Mouse (Mus musculus) limb, embryonic 12.5 days (tissue): ENCODE results near the gene Ces2h. TPM values are rescaled to one million over a fixed set of nuclear protein-coding genes. Genes with fewer than 3 reads are reported as not detected.

Experiments used
- polyA plus RNA-seq: library from polyadenylated mRNA; unstranded; fragments of >200 nt; fragmentation: Nextera tagmentation; extraction: Ambion mirVana; gene quantifications from 2 replicates; pipeline ENCODE4 v1.2.1, GENCODE M21; 2016

The Ces2h gene
- polyA plus RNA-seq, 1 experiment from 2014 or later: not detected

Other genes starting within 250 kb of the Ces2h start
- gene Ces2b, start 169.3 kb upstream of the Ces2h start, polyA plus RNA-seq: 0.17 TPM in 1 of 2 replicates, not detected in the other
- gene Ces2c, start 153.8 kb upstream of the Ces2h start, polyA plus RNA-seq: not detected in 2 replicates
- not detected in 2 replicates for gene Ces2e, start 74.6 kb upstream of the Ces2h start, polyA plus RNA-seq
- not detected in 2 replicates for gene Ces2f, start 53.5 kb upstream of the Ces2h start, polyA plus RNA-seq
- gene Ces2g, start 39.1 kb upstream of the Ces2h start, polyA plus RNA-seq: not detected in 2 replicates
- gene Ces3a, start 47.7 kb downstream of the Ces2h start, polyA plus RNA-seq: not detected in 2 replicates
- gene Ces3b, start 82.9 kb downstream of the Ces2h start, polyA plus RNA-seq: not detected in 2 replicates
- not detected in 2 replicates for gene Ces4a, start 130.9 kb downstream of the Ces2h start, polyA plus RNA-seq
- 108 and 109 TPM in 2 replicates for gene Cbfb, start 169.8 kb downstream of the Ces2h start, polyA plus RNA-seq
- gene D230025D16Rik, start 224.3 kb downstream of the Ces2h start, polyA plus RNA-seq: 25.9 and 27.2 TPM in 2 replicates